Mouse (Mus musculus): Measurements from ENCODE around the gene Olfr1410.
A peak's percentile ranks its signal among the peaks of the same experiment; 100 is the strongest.

The Olfr1410 gene

GRCm38 (mm10) chr1:92641514-92642272 is 36.1 kb downstream of the Olfr1410 start, which contains the start of gene Cops9:
Gene Cops9 (minus strand): TSS chr1:92641985.
- peak; percentile 93 for DNase-seq

- no peak for DNase-seq
Observed at GRCm38 (mm10) chr1:92643691-92644090, 38.1 kb downstream of the Olfr1410 start.

GRCm38 (mm10) chr1:92644916-92645315 is 39.3 kb downstream of the Olfr1410 start:
- DNase-seq, result no peak

- no peak for DNase-seq
Observed at GRCm38 (mm10) chr1:92646111-92646510, 40.5 kb downstream of the Olfr1410 start.

- DNase-seq, result no peak
Observed at GRCm38 (mm10) chr1:92646601-92647000, 41.0 kb downstream of the Olfr1410 start.

- DNase-seq, result no peak
Observed at GRCm38 (mm10) chr1:92647026-92647425, 41.4 kb downstream of the Olfr1410 start.

- DNase-seq, result peak; percentile 65 to 85
Observed at GRCm38 (mm10) chr1:92647752-92648151, 42.2 kb downstream of the Olfr1410 start.

GRCm38 (mm10) chr1:92648197-92648596 is 42.6 kb downstream of the Olfr1410 start:
- DNase-seq, result peak in 1 of 2 experiments; percentile 22

- DNase-seq, result peak; percentile 73 to 83
Observed at GRCm38 (mm10) chr1:92648673-92649072, 43.1 kb downstream of the Olfr1410 start, which contains the start of gene Otos. Gene Otos (minus strand): TSS chr1:92648841.

- DNase-seq, result no peak
Observed at GRCm38 (mm10) chr1:92651467-92651866, 45.9 kb downstream of the Olfr1410 start.

- no peak for DNase-seq
Observed at GRCm38 (mm10) chr1:92653179-92653578, 47.6 kb downstream of the Olfr1410 start.

- DNase-seq, result no peak
Observed at GRCm38 (mm10) chr1:92654676-92655075, 49.1 kb downstream of the Olfr1410 start.

- no peak for DNase-seq
Observed at GRCm38 (mm10) chr1:92657025-92657820, 51.6 kb downstream of the Olfr1410 start.

- no peak for DNase-seq
Observed at GRCm38 (mm10) chr1:92659392-92659791, 53.8 kb downstream of the Olfr1410 start.
